Mouse (Mus musculus) left cerebral cortex, adult 2 months (tissue): ENCODE data around the gene Scarb1. TPM values are rescaled to one million over a fixed set of nuclear protein-coding genes. Genes with fewer than 3 reads are reported as not detected.

Experiments
- DNase-seq, 2 experiments: peaks; one replicate each; pipeline ENCODE4 v3.0.0; 2021 to 2022; ENCODE audit warnings: low spot score in 2 of 2, mixed read lengths in 1 of 2; ENCODE audit errors: extremely low spot score in 1 of 2
- H3K27ac ChIP-seq: fragments of 200-600 bp; 2 replicates; pipeline ENCODE4 v1.8.1; 2022
- H3K4me3 ChIP-seq: fragments of 200-600 bp; 2 replicates; pipeline ENCODE4 v1.8.1; 2022
- CTCF ChIP-seq: fragments of 200-600 bp; IDR thresholded peaks from 2 replicates; pipeline ENCODE4 v1.8.1; 2022; ENCODE audit warnings: antibody characterized with exemption, mild to moderate bottlenecking, moderate library complexity
- intact Hi-C: fragments of 180-260 bp; cut with DNase I; formaldehyde crosslinking; loops from one replicate; pipeline ENCODE4 v1.15.1; 2025
- total RNA-seq, 2 experiments: library from RNA; stranded (reverse); gene quantifications; 2 replicates each; pipeline ENCODE4 v1.2.3; 2021

The Scarb1 gene
- total RNA-seq, 2 experiments from 2014 or later = 24.4 to 29.6 TPM

DNA sequence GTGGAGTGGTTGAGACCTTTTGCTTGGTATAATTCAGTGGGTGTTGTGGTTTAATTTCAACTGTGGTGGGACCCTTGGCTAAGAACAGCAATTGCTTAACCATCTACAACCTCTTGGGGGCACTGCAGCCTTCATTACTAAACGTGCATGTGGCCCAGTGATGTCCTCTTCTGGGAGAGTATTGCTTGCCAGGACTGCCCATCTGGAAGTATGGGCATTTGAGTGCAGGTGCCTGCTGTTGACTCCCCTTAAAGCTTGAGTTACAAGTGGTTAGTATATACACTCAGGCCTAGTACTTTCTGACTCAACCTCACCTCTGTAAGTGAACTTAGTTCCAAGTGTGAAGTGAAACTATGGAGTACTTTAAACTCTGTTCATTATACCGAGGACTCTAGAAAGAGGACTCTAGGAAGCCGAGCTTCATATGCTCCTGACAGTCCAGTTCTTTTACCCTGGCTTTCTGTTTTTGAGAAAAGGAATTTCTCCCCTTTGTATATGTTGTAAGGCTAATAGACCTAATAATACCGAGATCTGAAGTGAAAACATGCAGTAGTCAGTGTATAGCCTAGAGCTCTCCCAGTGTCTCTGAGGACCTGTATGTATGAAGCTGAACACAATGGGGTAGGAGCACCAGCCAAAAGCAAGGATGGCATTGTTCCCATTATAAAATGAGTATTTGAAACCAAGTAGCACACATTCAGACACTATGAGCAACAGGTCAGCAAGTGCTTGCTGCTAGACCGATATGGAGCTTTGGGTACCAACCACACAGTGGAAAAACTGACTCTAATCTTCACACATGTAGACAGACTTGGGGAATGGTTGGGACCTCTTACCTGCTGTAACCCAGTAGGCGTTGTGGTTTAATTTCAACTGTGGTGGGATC, 42.0 kb upstream of the Scarb1 start:
- no peak overlapping the region for H3K27ac ChIP-seq
- intact Hi-C loops = loop anchor here (1.0 to 5.0 kb wide), 3 partner anchors 29 to 206 kb away; partner anchors contain the start of gene Ncor2
- no peak overlapping the region for H3K4me3 ChIP-seq

DNA sequence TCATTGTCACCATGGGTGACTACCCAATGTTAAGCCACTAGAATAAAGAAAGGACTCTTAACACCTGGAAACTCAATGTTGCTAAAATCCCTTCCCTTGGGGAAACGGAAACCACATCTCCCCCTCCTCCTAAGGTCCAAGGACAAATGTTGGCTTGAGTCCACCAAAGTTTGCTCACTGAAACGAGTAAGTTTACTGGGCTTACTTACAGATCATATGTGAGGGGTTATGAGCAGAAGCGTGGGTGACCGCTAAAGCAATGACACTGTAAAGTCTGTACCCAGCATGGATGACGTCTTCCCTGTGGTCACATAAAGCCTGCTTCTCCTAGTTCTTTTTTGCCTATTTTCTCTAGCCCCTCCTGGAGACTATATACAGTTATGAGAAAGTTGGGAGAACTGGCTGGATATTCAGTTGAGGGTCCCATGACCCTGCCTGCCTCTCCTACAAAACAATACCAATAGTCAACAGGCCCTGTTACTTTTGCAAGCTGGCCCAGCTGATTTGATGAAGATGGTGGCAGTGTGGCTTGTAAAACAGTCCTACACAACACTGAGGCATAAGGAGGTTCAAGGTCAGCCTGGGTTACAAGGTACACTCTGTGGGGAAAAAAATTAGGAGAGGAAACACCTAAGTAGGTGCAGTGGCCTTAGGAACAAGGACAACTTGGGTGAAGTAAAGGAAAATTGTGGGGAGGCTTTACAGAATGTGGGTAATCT, 41.2 kb upstream of the Scarb1 start:
- no peak overlapping the region for H3K4me3 ChIP-seq
- no peak for TF ChIP-seq CTCF
- intact Hi-C loops = loop anchor here (1.0 to 5.0 kb wide), 3 partner anchors 30 to 205 kb away; partner anchors contain the start of gene Ncor2
- H3K27ac ChIP-seq = no peak overlapping the region
- no peak for DNase-seq

More for the DNA sequence above, 42.0 kb upstream of the Scarb1 start:
- peak; percentile 75 for TF ChIP-seq CTCF
- DNase-seq = peak in 1 of 2 experiments; percentile 51

DNA sequence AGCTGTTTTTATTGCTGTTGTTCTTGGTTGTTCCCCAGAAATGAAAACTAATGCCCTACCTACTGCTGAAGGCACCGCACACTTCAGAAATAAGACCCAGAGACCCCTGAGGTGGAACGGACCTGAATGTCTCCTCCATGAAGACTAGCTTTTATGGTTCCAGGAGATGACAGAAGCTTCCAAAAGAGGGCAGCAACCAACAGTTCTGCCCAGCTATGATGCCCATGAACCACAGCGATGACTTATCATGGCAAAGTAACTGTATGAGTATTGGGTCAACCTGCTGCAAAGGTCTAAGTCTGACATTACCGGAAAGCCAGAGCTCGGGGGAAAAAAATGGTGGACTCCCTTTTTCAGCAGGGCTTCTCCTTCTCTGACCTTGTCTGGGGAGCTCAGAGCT, 38.0 kb upstream of the Scarb1 start:
- DNase-seq = no peak
- peak; percentile 35 for TF ChIP-seq CTCF
- intact Hi-C loops = no loop called here

DNA sequence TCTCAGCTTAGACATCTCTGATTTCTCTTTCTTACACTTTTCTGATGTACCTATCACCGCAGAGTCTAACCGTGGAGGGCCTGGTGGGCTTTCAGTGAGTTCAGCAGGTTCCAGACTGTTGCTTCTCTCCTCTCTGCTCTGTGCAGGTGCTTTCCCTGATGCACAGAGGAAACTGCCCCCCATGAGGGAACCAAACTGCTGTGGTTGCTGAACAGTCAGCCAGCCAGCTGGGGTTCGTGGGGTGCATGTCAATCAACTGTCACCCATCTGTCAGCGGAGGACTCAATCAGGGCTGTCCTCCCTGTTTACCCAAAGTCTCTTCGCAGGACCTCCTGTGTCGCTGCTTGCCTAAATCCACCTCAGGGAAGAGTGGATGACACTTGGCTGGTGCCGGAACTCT, 36.3 kb upstream of the Scarb1 start:
- DNase-seq = no peak
- intact Hi-C loops = no loop called here
- Histone ChIP-seq H3K27ac (no peak overlapping the region), H3K4me3 (no peak overlapping the region)
- no peak for TF ChIP-seq CTCF

More for the DNA sequence above, 38.0 kb upstream of the Scarb1 start:
- H3K27ac ChIP-seq = no peak overlapping the region
- H3K4me3 ChIP-seq = no peak overlapping the region

DNA sequence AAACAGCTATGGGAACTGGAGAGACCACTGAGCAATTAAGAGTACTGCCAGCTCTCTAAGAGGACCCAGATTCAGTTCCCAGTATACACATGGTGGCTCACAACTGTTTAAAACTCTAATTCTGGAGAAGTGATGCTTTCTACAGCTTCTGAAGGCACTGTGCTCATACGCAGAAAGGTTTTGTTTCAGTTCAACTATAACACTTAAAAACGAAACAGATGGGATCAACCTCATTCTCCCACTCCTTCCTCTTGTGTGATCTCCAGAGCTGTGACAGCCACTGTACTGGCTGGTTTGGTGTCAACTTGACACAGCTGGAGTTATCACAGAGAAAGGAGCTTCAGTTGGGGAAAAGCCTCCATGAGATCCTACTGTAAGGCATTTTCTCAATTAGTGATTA, 35.0 kb upstream of the Scarb1 start:
- no peak for DNase-seq
- H3K27ac ChIP-seq = no peak overlapping the region
- intact Hi-C loops = no loop called here

DNA sequence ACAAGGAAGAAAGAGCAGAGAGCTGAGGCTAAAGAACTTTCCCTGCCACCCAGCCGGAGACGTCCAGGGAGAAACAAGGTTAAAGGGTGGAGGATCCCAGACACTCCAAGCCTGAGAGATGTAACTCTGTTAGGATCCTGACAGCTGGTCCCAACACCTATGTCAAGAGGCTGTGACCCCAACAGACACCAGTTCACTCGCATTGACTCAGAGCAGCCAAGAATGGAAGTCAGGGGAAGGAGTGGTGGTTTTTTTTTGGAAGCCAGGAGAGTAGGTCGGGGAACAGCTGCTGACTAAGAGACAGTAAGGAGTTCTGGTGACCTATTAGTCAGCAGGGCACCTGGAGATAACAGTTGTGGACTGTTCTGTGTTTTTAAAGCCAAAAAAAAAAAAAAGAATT, 31.1 kb upstream of the Scarb1 start:
- DNase-seq = no peak
- H3K4me3 ChIP-seq = no peak overlapping the region
- H3K27ac ChIP-seq = no peak overlapping the region
- no peak for TF ChIP-seq CTCF
- intact Hi-C loops = no loop called here

More for the DNA sequence above, 35.0 kb upstream of the Scarb1 start:
- TF ChIP-seq CTCF = no peak
- no peak overlapping the region for H3K4me3 ChIP-seq

DNA sequence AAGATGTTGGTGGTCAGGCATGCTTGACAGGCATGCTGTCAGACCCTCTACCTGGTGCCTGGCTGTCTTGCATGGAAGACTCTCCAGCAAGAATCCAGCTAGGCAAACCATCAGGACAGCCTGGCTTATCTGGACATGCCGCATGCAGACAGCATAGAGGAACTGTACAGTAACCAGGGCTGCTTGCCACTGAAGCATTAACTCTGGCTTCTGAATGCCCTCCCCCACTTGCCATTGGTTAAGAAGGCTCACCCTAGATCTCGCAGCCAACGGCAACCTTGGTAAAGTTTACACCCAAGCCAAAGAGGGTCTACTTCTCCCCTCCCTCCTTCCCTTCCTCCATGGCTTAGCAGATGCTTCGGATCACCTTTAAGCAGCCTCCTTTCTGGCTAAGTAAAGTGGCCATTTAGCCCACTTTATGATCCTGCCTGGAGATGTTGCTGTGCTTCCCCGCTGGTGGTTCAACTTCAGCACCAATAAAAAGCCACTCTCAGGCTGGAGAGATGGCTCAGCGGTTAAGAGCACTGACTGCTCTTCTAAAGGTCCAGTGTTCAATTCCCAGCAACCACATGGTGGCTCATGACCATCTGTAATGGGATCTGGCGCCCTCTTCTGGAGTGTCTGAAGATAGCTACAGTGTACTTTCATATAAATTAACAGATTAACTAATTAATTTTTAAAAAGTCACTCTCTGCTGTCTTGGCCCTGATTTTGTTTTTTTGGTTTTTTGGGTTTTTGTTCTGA, 30.2 kb upstream of the Scarb1 start:
- peak; percentile 28 for TF ChIP-seq CTCF
- no peak for DNase-seq
- no peak overlapping the region for H3K27ac ChIP-seq
- intact Hi-C loops = no loop called here
- no peak overlapping the region for H3K4me3 ChIP-seq

DNA sequence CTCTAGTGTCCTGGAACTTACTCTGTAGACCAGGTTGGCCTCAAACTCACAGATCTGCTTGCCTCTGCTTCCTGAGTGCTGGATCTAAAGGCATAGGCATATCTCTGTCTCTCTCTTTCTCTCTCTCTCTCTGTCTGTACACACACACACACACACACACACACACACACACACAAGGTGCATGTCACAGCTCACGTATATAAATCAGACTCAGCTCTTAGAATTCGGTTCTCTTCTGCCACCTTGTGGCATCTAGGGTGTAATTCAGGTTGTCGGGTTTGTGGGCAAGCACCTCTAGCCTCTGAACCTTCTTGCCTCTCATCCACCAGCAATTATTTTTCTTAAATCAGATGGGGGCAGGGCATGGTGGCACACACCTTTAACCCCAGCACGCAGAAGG, 27.7 kb upstream of the Scarb1 start:
- intact Hi-C loops = loop anchor here (2.0 to 10.0 kb wide), 3 partner anchors 90 to 461 kb away; partner anchors contain the start of gene Ncor2
- peak; percentile 68 to 70 for DNase-seq
- no peak overlapping the region for H3K4me3 ChIP-seq
- TF ChIP-seq CTCF = peak; percentile 67
- H3K27ac ChIP-seq = no peak overlapping the region

DNA sequence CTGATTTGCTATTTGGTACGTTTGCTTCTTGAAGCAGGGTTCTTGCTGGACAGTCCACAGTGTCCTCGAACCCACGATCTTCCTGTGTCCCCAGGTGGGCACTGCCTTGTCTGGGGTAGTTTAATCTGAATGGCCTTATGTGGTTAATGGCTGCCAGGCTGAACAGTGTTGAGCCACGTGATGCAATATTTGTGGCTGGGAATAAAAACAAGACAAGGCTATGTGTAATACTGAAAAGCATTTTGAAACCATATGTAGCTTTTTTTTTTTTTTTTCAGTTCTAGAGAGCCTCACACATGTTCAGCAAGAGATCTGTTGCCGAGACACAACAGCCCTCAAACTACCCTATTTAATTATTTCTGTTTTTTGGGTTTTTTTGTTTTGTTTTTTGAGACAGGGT, 27.3 kb upstream of the Scarb1 start:
- intact Hi-C loops = loop anchor here (2.0 to 10.0 kb wide), 3 partner anchors 89 to 461 kb away; partner anchors contain the start of gene Ncor2
- Histone ChIP-seq H3K4me3 (no peak overlapping the region), H3K27ac (no peak overlapping the region)
- no peak for DNase-seq
- TF ChIP-seq CTCF = no peak

DNA sequence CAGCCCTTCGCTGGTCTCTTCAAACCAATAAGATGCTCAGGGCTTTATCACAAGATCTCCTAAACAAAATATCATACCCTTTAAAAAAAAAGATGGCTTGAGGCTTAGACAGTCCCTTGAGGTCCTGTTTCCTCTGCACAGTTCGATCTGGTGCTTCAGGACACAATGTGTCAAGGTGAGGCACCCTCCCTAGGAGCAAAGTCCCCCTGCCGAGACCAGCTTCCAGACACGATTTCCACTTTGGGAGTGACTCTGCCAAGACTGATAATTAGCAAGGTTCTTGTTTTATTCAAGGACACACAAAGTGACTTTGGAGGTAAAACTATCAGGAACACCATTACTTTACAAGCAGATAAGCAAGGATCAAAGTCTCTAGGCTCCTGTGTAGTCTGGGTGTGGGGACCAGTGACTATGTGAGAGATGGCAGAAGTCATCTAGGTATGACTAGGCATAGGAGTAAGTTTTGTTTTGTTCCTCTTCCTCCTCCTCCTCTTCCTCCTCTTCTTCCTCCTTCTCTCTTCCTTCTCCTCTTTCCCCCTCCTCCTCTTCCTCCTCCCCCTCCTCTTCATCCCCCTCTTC, 24.0 kb upstream of the Scarb1 start:
- Histone ChIP-seq H3K27ac (no peak overlapping the region), H3K4me3 (no peak overlapping the region)
- no peak for DNase-seq
- intact Hi-C loops = loop anchor here (5.0 to 10.0 kb wide), 2 partner anchors 190 to 458 kb away; partner anchors contain the start of gene Ncor2
- no peak for TF ChIP-seq CTCF

DNA sequence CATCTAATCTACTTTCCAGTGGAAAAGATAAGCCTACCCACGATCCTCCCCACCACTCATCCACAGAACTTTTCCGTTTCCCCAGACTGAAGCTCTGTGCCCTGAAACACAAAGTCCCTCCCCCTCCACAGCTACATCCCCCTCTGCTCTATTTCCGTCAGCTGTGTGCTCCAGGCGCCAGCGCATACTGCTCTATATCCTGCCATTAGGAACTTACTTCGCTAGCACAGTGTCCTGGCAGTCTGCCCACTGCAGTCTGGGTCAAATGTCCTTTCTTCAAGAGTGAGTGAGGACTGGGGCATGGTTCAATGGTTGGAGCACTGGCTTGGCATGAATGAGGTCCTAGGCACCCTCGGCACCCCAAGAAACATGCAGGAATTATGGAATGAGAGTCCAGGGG, 23.0 kb upstream of the Scarb1 start:
- Histone ChIP-seq H3K4me3 (no peak overlapping the region), H3K27ac (no peak overlapping the region)
- no peak for DNase-seq
- TF ChIP-seq CTCF = no peak
- intact Hi-C loops = loop anchor here (10.0 kb wide), 1 partner anchor 189 kb away; the partner anchor contains the start of gene Ncor2
